Mouse (Mus musculus) lung, postnatal 0 days (tissue): ENCODE results near the gene Gnb3. TPM values are rescaled to one million over a fixed set of nuclear protein-coding genes. Genes with fewer than 3 reads are reported as not detected.
"Not testable (repeated sequence)": the region's sequence is repeated elsewhere in the genome, so short reads cannot be mapped to it uniquely, and the experiment has no call there.

Experiments used
- ATAC-seq: fragments of 200-750 bp; cut with Nextera tagmentation; 2 replicates; pipeline ENCODE4 v1.8.0; 2017; ENCODE audit warnings: moderate library complexity
- DNase-seq: peaks from one replicate; pipeline ENCODE4 v3.0.0-alpha.2; 2016; ENCODE audit warnings: low spot score
- H3K27ac ChIP-seq: fragments of 300-500 bp; sonication (generic); 2 replicates; pipeline ENCODE4 v1.5.1; 2014; ENCODE audit warnings: antibody characterized with exemption, mild to moderate bottlenecking, low read length, mixed read lengths
- H3K27me3 ChIP-seq: fragments of 300-500 bp; sonication (generic); replicated peaks from 2 replicates; pipeline ENCODE4 v1.6.1; 2014; ENCODE audit warnings: low read length, mixed read lengths; ENCODE audit not compliant: insufficient read depth
- H3K36me3 ChIP-seq: fragments of 300-500 bp; sonication (generic); 2 replicates; pipeline ENCODE4 v1.6.1; 2014; ENCODE audit warnings: low read length, mixed read lengths; ENCODE audit not compliant: insufficient read depth
- H3K4me1 ChIP-seq: fragments of 300-500 bp; sonication (generic); 2 replicates; pipeline ENCODE4 v1.6.1; 2014; ENCODE audit warnings: antibody characterized with exemption, low read depth, low read length, mixed read lengths; ENCODE audit not compliant: insufficient read depth
- H3K4me2 ChIP-seq: fragments of 300-500 bp; sonication (generic); replicated peaks from 2 replicates; pipeline ENCODE4 v1.6.1; 2014; ENCODE audit warnings: low read depth, mild to moderate bottlenecking, low read length, moderate library complexity, mixed read lengths
- H3K4me3 ChIP-seq: fragments of 300-500 bp; sonication (generic); 2 replicates; pipeline ENCODE4 v1.5.1; 2014; ENCODE audit warnings: low read depth, low read length
- H3K9ac ChIP-seq: fragments of 300-500 bp; sonication (generic); replicated peaks from 2 replicates; pipeline ENCODE4 v1.6.1; 2014; ENCODE audit warnings: low read depth, mild to moderate bottlenecking
- H3K9me3 ChIP-seq: fragments of 300-500 bp; sonication (generic); 2 replicates; pipeline ENCODE4 v1.6.1; 2016; ENCODE audit warnings: low read length, mixed read lengths
- CTCF ChIP-seq: IDR thresholded peaks from 2 replicates; pipeline ENCODE4 v1.5.1; 2016; ENCODE audit warnings: antibody characterized with exemption, mild to moderate bottlenecking
- EP300 ChIP-seq: IDR thresholded peaks from 2 replicates; pipeline ENCODE4 v1.6.1; 2016; ENCODE audit warnings: antibody characterized with exemption, mild to moderate bottlenecking, control low read depth
- WGBS: fragments of 180-500 bp; shearing (Covaris S2); extraction: QIAGEN DNeasy Blood & Tissue Kit; methylation state at CpG from one replicate; pipeline ENCODE4 v1.1.7; 2014; 5-methylcytosine and 5-hydroxymethylcytosine counted together
- polyA plus RNA-seq: library from polyadenylated mRNA; unstranded; fragments of >200 nt; fragmentation: Nextera tagmentation; extraction: Ambion mirVana; gene quantifications from 2 replicates; pipeline ENCODE4 v1.2.1, GENCODE M21; 2015

Gnb3 gene
- polyA plus RNA-seq, 1 experiment from 2014 or later, result 0.24 TPM

GRCm38 (mm10) chr6:124813933-124814332 is 26.1 kb downstream of the Gnb3 start, which contains the start of gene Tpi1:
Gene Tpi1 (minus strand): TSS chr6:124814296.
- under 1% methylated on average over 22 of the region's 22 CpGs for WGBS
- Histone ChIP-seq H3K4me3 (peak within 1 kb of the TSS; percentile 52), H3K27me3 (no peaks in the 10 kb centered on the region), H3K9ac (peak within 1 kb of the TSS; percentile 50), H3K4me2 (peak within 1 kb of the TSS; percentile 84), H3K36me3 (peaks cover 6% of the 10 kb centered on the region; the same call in 1 of the 2 replicates), H3K27ac (peak within 1 kb of the TSS; percentile 67), H3K9me3 (no peaks in the 10 kb centered on the region), H3K4me1 (peaks cover 10% of the 10 kb centered on the region; the same call in 1 of the 2 replicates)
- DNase-seq, result peak; percentile 98
- TF ChIP-seq EP300, result no peak
- no peak for TF ChIP-seq CTCF
- peak; percentile 94 for ATAC-seq

GRCm38 (mm10) chr6:124813496-124813895 is 26.6 kb downstream of the Gnb3 start:
- ATAC-seq (peak; percentile 25), DNase-seq (peak; percentile 71)
- H3K36me3 ChIP-seq, result 0 out of 2 replicates have a peak, but pooled peaks cover 5% of the 10 kb centered on the region
- peak overlapping the region; percentile 50 for H3K9ac ChIP-seq
- no peaks in the 10 kb centered on the region for H3K9me3 ChIP-seq
- H3K4me3 ChIP-seq, result peak overlapping the region; percentile 52
- peak overlapping the region; percentile 84 for H3K4me2 ChIP-seq
- 0% methylated on average over 18 of the region's 18 CpGs for WGBS
- TF ChIP-seq EP300 (no peak), CTCF (no peak)
- H3K27ac ChIP-seq, result peak overlapping the region; percentile 67
- peaks cover 10% of the 10 kb centered on the region; the same call in 1 of the 2 replicates for H3K4me1 ChIP-seq
- H3K27me3 ChIP-seq, result no peaks in the 10 kb centered on the region

- H3K27me3 ChIP-seq, result no peaks in the 10 kb centered on the region
- 21% methylated on average over 9 of the region's 9 CpGs for WGBS
- no peaks in the 10 kb centered on the region for H3K9me3 ChIP-seq
- H3K4me2 ChIP-seq, result peak overlapping the region; percentile 84
- ATAC-seq, result no peak
- H3K4me1 ChIP-seq, result peaks cover 10% of the 10 kb centered on the region; the same call in 1 of the 2 replicates
- peak overlapping the region; percentile 50; the same call in 1 of the 2 replicates for H3K9ac ChIP-seq
- peak overlapping the region; percentile 52 for H3K4me3 ChIP-seq
- no peak for TF ChIP-seq EP300
- TF ChIP-seq CTCF, result no peak
- 0 out of 2 replicates have a peak, but pooled peaks cover 5% of the 10 kb centered on the region for H3K36me3 ChIP-seq
- no peak for DNase-seq
- H3K27ac ChIP-seq, result 0 out of 2 replicates have a peak overlapping the region, but pooled peaks have one; percentile 67
Observed at GRCm38 (mm10) chr6:124812848-124813247, 27.2 kb downstream of the Gnb3 start.

- no peak overlapping the region for H3K27ac ChIP-seq
- no peak overlapping the region for H3K4me3 ChIP-seq
Observed at GRCm38 (mm10) chr6:124811701-124812560, 28.1 kb downstream of the Gnb3 start.

GRCm38 (mm10) chr6:124811403-124811665 is 28.7 kb downstream of the Gnb3 start:
- no peak overlapping the region for H3K27ac ChIP-seq
- peaks cover 12% of the 10 kb centered on the region for H3K4me1 ChIP-seq
- no peak overlapping the region for H3K9ac ChIP-seq
- H3K27me3 ChIP-seq, result no peaks in the 10 kb centered on the region
- no peak for ATAC-seq
- TF ChIP-seq EP300 (no peak), CTCF (no peak)
- H3K4me3 ChIP-seq, result no peak overlapping the region
- no peaks in the 10 kb centered on the region for H3K9me3 ChIP-seq
- 63% methylated on average over 4 of the region's 4 CpGs for WGBS
- H3K36me3 ChIP-seq, result no peaks in the 10 kb centered on the region
- H3K4me2 ChIP-seq, result no peak overlapping the region
- DNase-seq, result no peak

More at GRCm38 (mm10) chr6:124811701-124812560, 28.1 kb downstream of the Gnb3 start:
- Histone ChIP-seq H3K4me1 (peaks cover 10% of the 10 kb centered on the region; the same call in 1 of the 2 replicates), H3K9ac (no peak overlapping the region), H3K9me3 (no peaks in the 10 kb centered on the region), H3K36me3 (no peaks in the 10 kb centered on the region), H3K4me2 (peak overlapping the region; percentile 84; the same call in 1 of the 2 replicates), H3K27me3 (no peaks in the 10 kb centered on the region)
- TF ChIP-seq CTCF (no peak), EP300 (no peak)
- ATAC-seq (no peak), DNase-seq (no peak)
- 72% methylated on average over 24 of the region's 24 CpGs for WGBS

- ATAC-seq, H3K4me3 ChIP-seq, DNase-seq, H3K36me3 ChIP-seq, H3K9me3 ChIP-seq, H3K27ac ChIP-seq, H3K4me2 ChIP-seq, H3K9ac ChIP-seq, H3K27me3 ChIP-seq: not testable (repeated sequence)
- H3K4me1 ChIP-seq, result peaks cover 13% of the 10 kb centered on the region
- WGBS, result 74% methylated on average over 9 of the region's 11 CpGs
Observed at GRCm38 (mm10) chr6:124810566-124811402, 29.3 kb downstream of the Gnb3 start.
